Mouse (Mus musculus): Measurements from ENCODE around the gene Pars2.

Pars2 gene

DNA sequence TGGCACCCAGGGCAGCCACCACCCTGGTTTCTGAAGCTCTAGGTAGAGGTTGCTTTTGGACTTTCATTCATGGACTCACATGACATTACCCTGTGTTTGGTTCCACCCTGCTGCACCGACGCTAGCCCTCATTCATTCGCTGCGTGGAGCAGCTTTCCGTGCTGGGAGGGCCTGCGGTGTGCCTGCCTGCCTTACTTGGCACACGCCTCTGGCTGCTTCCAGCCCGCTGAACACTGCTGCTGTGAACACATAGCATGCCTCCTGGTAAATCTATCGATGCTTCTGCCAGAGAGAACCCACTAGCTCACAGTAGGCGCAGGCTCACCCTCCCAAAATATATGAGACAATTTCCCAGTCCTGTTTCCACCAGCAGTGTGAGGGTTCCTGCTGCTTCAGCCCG lies 53.5 kb downstream of the Pars2 start:
- no peak for DNase-seq (ENCODE audit: low spot score in 2 of 2)
